Mouse (Mus musculus): ENCODE measurements at regions not wholly inside any gene's neighbourhood (a gene's known extent, or its start where the extent isn't known, plus 50 kb on each side); places are given as distances from the start of the nearest gene placed in this dataset.

GRCm38 (mm10) chr11:19826481-19827185 lies 97.5 kb upstream of the Spred2 start:
- Histone ChIP-seq H3K27ac (ENCODE audit: low read depth, low read length) (no peak overlapping the region), H3K4me2 (no peak overlapping the region), H3K4me1 (ENCODE audit: control insufficient read depth, insufficient read depth, low read length) (no peaks in the 10 kb centered on the region), H3K36me3 (ENCODE audit: control insufficient read depth, insufficient read depth, low read length) (no peaks in the 10 kb centered on the region), H3K9ac (ENCODE audit: low read length) (no peak overlapping the region), H3K4me3 (ENCODE audit: low read depth, low read length) (no peak overlapping the region), H3K9me3 (ENCODE audit: control insufficient read depth, low read length) (no peaks in the 10 kb centered on the region), H3K27me3 (ENCODE audit: control insufficient read depth, insufficient read depth, low read length) (no peaks in the 10 kb centered on the region)
- DNase-seq (ENCODE audit: low spot score, missing footprints) (no peak), ATAC-seq (ENCODE audit: low FRiP score) (no peak)
- 91% methylated on average over 13 of the region's 13 CpGs for WGBS

GRCm38 (mm10) chr11:19827996-19828395 lies 96.2 kb upstream of the Spred2 start:
- Histone ChIP-seq H3K27ac (ENCODE audit: low read depth, low read length) (no peak overlapping the region), H3K4me3 (ENCODE audit: low read depth, low read length) (no peak overlapping the region), H3K27me3 (ENCODE audit: control insufficient read depth, insufficient read depth, low read length) (no peaks in the 10 kb centered on the region), H3K9ac (ENCODE audit: low read length) (no peak overlapping the region), H3K4me1 (ENCODE audit: control insufficient read depth, insufficient read depth, low read length) (no peaks in the 10 kb centered on the region), H3K36me3 (ENCODE audit: control insufficient read depth, insufficient read depth, low read length) (no peaks in the 10 kb centered on the region), H3K9me3 (ENCODE audit: control insufficient read depth, low read length) (no peaks in the 10 kb centered on the region), H3K4me2 (no peak overlapping the region)
- ATAC-seq (ENCODE audit: low FRiP score) (no peak), DNase-seq (ENCODE audit: low spot score, missing footprints) (no peak)
- 86% methylated on average over 11 of the region's 11 CpGs for WGBS

GRCm38 (mm10) chr11:19828959-19829401 lies 95.2 kb upstream of the Spred2 start:
- Histone ChIP-seq H3K36me3 (ENCODE audit: control insufficient read depth, insufficient read depth, low read length) (no peaks in the 10 kb centered on the region), H3K4me2 (no peak overlapping the region), H3K4me3 (ENCODE audit: low read depth, low read length) (no peak overlapping the region), H3K27me3 (ENCODE audit: control insufficient read depth, insufficient read depth, low read length) (no peaks in the 10 kb centered on the region), H3K9me3 (ENCODE audit: control insufficient read depth, low read length) (no peaks in the 10 kb centered on the region), H3K9ac (ENCODE audit: low read length) (no peak overlapping the region), H3K27ac (ENCODE audit: low read depth, low read length) (no peak overlapping the region), H3K4me1 (ENCODE audit: control insufficient read depth, insufficient read depth, low read length) (no peaks in the 10 kb centered on the region)
- no peak for DNase-seq (ENCODE audit: low spot score, missing footprints)
- 60% methylated on average over 8 of the region's 8 CpGs for WGBS
- no peak for ATAC-seq (ENCODE audit: low FRiP score)

GRCm38 (mm10) chr11:19829564-19830279 lies 94.5 kb upstream of the Spred2 start:
- Histone ChIP-seq H3K36me3 (ENCODE audit: control insufficient read depth, insufficient read depth, low read length) (no peaks in the 10 kb centered on the region), H3K27me3 (ENCODE audit: control insufficient read depth, insufficient read depth, low read length) (no peaks in the 10 kb centered on the region), H3K9ac (ENCODE audit: low read length) (no peak overlapping the region), H3K4me3 (ENCODE audit: low read depth, low read length) (no peak overlapping the region), H3K9me3 (ENCODE audit: control insufficient read depth, low read length) (no peaks in the 10 kb centered on the region), H3K4me1 (ENCODE audit: control insufficient read depth, insufficient read depth, low read length) (no peaks in the 10 kb centered on the region), H3K4me2 (no peak overlapping the region), H3K27ac (ENCODE audit: low read depth, low read length) (no peak overlapping the region)
- DNase-seq (ENCODE audit: low spot score, missing footprints) (no peak), ATAC-seq (ENCODE audit: low FRiP score) (no peak)
- WGBS, result 27% methylated on average over 9 of the region's 9 CpGs

- DNase-seq (ENCODE audit: low spot score, missing footprints), result peak; percentile 94
These were observed 93.7 kb upstream of the Spred2 start for GRCm38 (mm10) chr11:19830280-19831062.

GRCm38 (mm10) chr11:19834561-19834960 lies 89.6 kb upstream of the Spred2 start:
- ATAC-seq (ENCODE audit: low FRiP score) (no peak), DNase-seq (ENCODE audit: low spot score, missing footprints) (no peak)
- Histone ChIP-seq H3K9ac (ENCODE audit: low read length) (no peak overlapping the region; the same call in 1 of the 2 replicates), H3K4me1 (ENCODE audit: control insufficient read depth, insufficient read depth, low read length) (peaks cover 6% of the 10 kb centered on the region), H3K27ac (ENCODE audit: low read depth, low read length) (no peak overlapping the region), H3K36me3 (ENCODE audit: control insufficient read depth, insufficient read depth, low read length) (no peaks in the 10 kb centered on the region; the same call in 1 of the 2 replicates), H3K27me3 (ENCODE audit: control insufficient read depth, insufficient read depth, low read length) (no peaks in the 10 kb centered on the region), H3K4me2 (no peak overlapping the region), H3K9me3 (ENCODE audit: control insufficient read depth, low read length) (no peaks in the 10 kb centered on the region), H3K4me3 (ENCODE audit: low read depth, low read length) (no peak overlapping the region)
- 83% methylated on average over 8 of the region's 8 CpGs for WGBS

More at GRCm38 (mm10) chr11:19830280-19831062, 93.7 kb upstream of the Spred2 start:
- Histone ChIP-seq H3K4me1 (ENCODE audit: control insufficient read depth, insufficient read depth, low read length) (peaks cover 5% of the 10 kb centered on the region), H3K27me3 (ENCODE audit: control insufficient read depth, insufficient read depth, low read length) (no peaks in the 10 kb centered on the region), H3K9me3 (ENCODE audit: control insufficient read depth, low read length) (no peaks in the 10 kb centered on the region), H3K36me3 (ENCODE audit: control insufficient read depth, insufficient read depth, low read length) (no peaks in the 10 kb centered on the region), H3K27ac (ENCODE audit: low read depth, low read length) (no peak overlapping the region), H3K9ac (ENCODE audit: low read length) (no peak overlapping the region), H3K4me2 (no peak overlapping the region), H3K4me3 (ENCODE audit: low read depth, low read length) (no peak overlapping the region)
- peak; percentile 49; the same call in 1 of the 2 replicates for ATAC-seq (ENCODE audit: low FRiP score)
- WGBS, result 17% methylated on average over 18 of the region's 18 CpGs

GRCm38 (mm10) chr11:19835221-19835745 lies 88.9 kb upstream of the Spred2 start:
- Histone ChIP-seq H3K27ac (ENCODE audit: low read depth, low read length) (peak overlapping the region; percentile 35; the same call in 1 of the 2 replicates), H3K27me3 (ENCODE audit: control insufficient read depth, insufficient read depth, low read length) (no peaks in the 10 kb centered on the region), H3K4me2 (no peak overlapping the region), H3K4me3 (ENCODE audit: low read depth, low read length) (no peak overlapping the region), H3K36me3 (ENCODE audit: control insufficient read depth, insufficient read depth, low read length) (no peaks in the 10 kb centered on the region; the same call in 1 of the 2 replicates), H3K9ac (ENCODE audit: low read length) (peak overlapping the region; percentile 31; the same call in 1 of the 2 replicates), H3K4me1 (ENCODE audit: control insufficient read depth, insufficient read depth, low read length) (peaks cover 6% of the 10 kb centered on the region), H3K9me3 (ENCODE audit: control insufficient read depth, low read length) (no peaks in the 10 kb centered on the region)
- 28% methylated on average over 6 of the region's 6 CpGs for WGBS
- DNase-seq (ENCODE audit: low spot score, missing footprints) (peak; percentile 92), ATAC-seq (ENCODE audit: low FRiP score) (peak; percentile 87)

GRCm38 (mm10) chr11:19838932-19839331 lies 85.2 kb upstream of the Spred2 start:
- WGBS, result 90% methylated on average over 5 of the region's 5 CpGs
- no peak for DNase-seq (ENCODE audit: low spot score, missing footprints)
- H3K27ac ChIP-seq (ENCODE audit: low read depth, low read length), result no peak overlapping the region
- no peaks in the 10 kb centered on the region for H3K9me3 ChIP-seq (ENCODE audit: control insufficient read depth, low read length)
- H3K36me3 ChIP-seq (ENCODE audit: control insufficient read depth, insufficient read depth, low read length), result no peaks in the 10 kb centered on the region; the same call in 1 of the 2 replicates
- ATAC-seq (ENCODE audit: low FRiP score), result no peak
- no peak overlapping the region for H3K4me2 ChIP-seq
- no peaks in the 10 kb centered on the region for H3K27me3 ChIP-seq (ENCODE audit: control insufficient read depth, insufficient read depth, low read length)
- no peak overlapping the region for H3K9ac ChIP-seq (ENCODE audit: low read length)
- H3K4me1 ChIP-seq (ENCODE audit: control insufficient read depth, insufficient read depth, low read length), result peaks cover 6% of the 10 kb centered on the region
- no peak overlapping the region for H3K4me3 ChIP-seq (ENCODE audit: low read depth, low read length)

Data from midbrain, embryonic 11.5 days (tissue).